Mouse (Mus musculus) neural tube, embryonic 14.5 days (tissue): Measurements from ENCODE around the gene Acss1. TPM values are rescaled to one million over a fixed set of nuclear protein-coding genes. Genes with fewer than 3 reads are reported as not detected.

Source experiments
- ATAC-seq: fragments of 200-750 bp; cut with Nextera tagmentation; 2 replicates; pipeline ENCODE4 v1.8.0; 2017; ENCODE audit warnings: low read depth, mild to moderate bottlenecking, moderate TSS enrichment, moderate library complexity
- H3K27ac ChIP-seq: fragments of 300-500 bp; sonication (generic); 2 replicates; pipeline ENCODE4 v1.5.1; 2014; ENCODE audit warnings: low read depth, mild to moderate bottlenecking, control low read depth, low read length, moderate library complexity, mixed read lengths
- H3K27me3 ChIP-seq: fragments of 300-500 bp; sonication (generic); 2 replicates; pipeline ENCODE4 v1.6.1; 2014; ENCODE audit warnings: low read length; ENCODE audit not compliant: control insufficient read depth, insufficient read depth
- H3K36me3 ChIP-seq: fragments of 300-500 bp; sonication (generic); 2 replicates; pipeline ENCODE4 v1.6.1; 2014; ENCODE audit warnings: low read length, mixed read lengths; ENCODE audit not compliant: control insufficient read depth, insufficient read depth
- H3K4me1 ChIP-seq: fragments of 300-500 bp; sonication (generic); 2 replicates; pipeline ENCODE4 v1.6.1; 2014; ENCODE audit warnings: low read length; ENCODE audit not compliant: control insufficient read depth, insufficient read depth
- H3K4me2 ChIP-seq: fragments of 300-500 bp; sonication (generic); 2 replicates; pipeline ENCODE4 v1.6.1; 2014; ENCODE audit warnings: mild to moderate bottlenecking, low read depth, low read length, control low read depth
- H3K4me3 ChIP-seq: fragments of 300-500 bp; sonication (generic); 2 replicates; pipeline ENCODE4 v1.5.1; 2014; ENCODE audit warnings: low read depth, low read length, control low read depth, mixed read lengths
- H3K9ac ChIP-seq: fragments of 300-500 bp; sonication (generic); replicated peaks from 2 replicates; pipeline ENCODE4 v1.6.1; 2014; ENCODE audit warnings: low read depth, mild to moderate bottlenecking, control low read depth, low read length, mixed read lengths
- H3K9me3 ChIP-seq: fragments of 300-500 bp; sonication (generic); 2 replicates; pipeline ENCODE4 v1.6.1; 2016; ENCODE audit warnings: low read length; ENCODE audit not compliant: control insufficient read depth
- WGBS: fragments of 180-500 bp; shearing (Covaris S2); extraction: QIAGEN DNeasy Blood & Tissue Kit; methylation state at CpG from one replicate; pipeline ENCODE4 v1.1.7; 2014; 5-methylcytosine and 5-hydroxymethylcytosine counted together
- polyA plus RNA-seq: library from polyadenylated mRNA; unstranded; fragments of >200 nt; fragmentation: Nextera tagmentation; extraction: Ambion mirVana; gene quantifications from 2 replicates; pipeline ENCODE4 v1.2.1, GENCODE M21; 2014

The Acss1 gene
- polyA plus RNA-seq, 1 experiment from 2014 or later = 13.0 TPM

GRCm38 (mm10) chr2:150572463-150572862 is 95.8 kb downstream of the Acss1 start:
- no peak for ATAC-seq
- Histone ChIP-seq H3K4me2 (no peak overlapping the region), H3K36me3 (no peaks in the 10 kb centered on the region; the same call in 1 of the 2 replicates), H3K27ac (no peak overlapping the region), H3K9ac (no peak overlapping the region), H3K27me3 (no peaks in the 10 kb centered on the region), H3K4me1 (no peaks in the 10 kb centered on the region), H3K4me3 (no peak overlapping the region), H3K9me3 (no peaks in the 10 kb centered on the region)
- WGBS = 95% methylated on average over 3 of the region's 3 CpGs

- Histone ChIP-seq H3K9me3 (no peaks in the 10 kb centered on the region), H3K27ac (no peak overlapping the region), H3K27me3 (no peaks in the 10 kb centered on the region), H3K4me2 (no peak overlapping the region), H3K9ac (no peak overlapping the region), H3K4me1 (no peaks in the 10 kb centered on the region), H3K36me3 (no peaks in the 10 kb centered on the region), H3K4me3 (no peak overlapping the region)
- WGBS = 93% methylated on average over 2 of the region's 2 CpGs
- ATAC-seq = no peak
Measured at GRCm38 (mm10) chr2:150570761-150571160, 97.5 kb downstream of the Acss1 start.

GRCm38 (mm10) chr2:150569847-150570590 is 98.3 kb downstream of the Acss1 start, which contains the start of gene Cst7:
TSS of gene Cst7 (plus strand) at chr2:150570415.
- H3K4me1 ChIP-seq = no peaks in the 10 kb centered on the region
- 83% methylated on average over 11 of the region's 11 CpGs for WGBS
- ATAC-seq = no peak
- H3K9ac ChIP-seq = no peak within 1 kb of the TSS
- H3K27me3 ChIP-seq = no peaks in the 10 kb centered on the region
- no peak within 1 kb of the TSS for H3K27ac ChIP-seq
- no peak within 1 kb of the TSS for H3K4me2 ChIP-seq
- H3K4me3 ChIP-seq = no peak within 1 kb of the TSS
- H3K9me3 ChIP-seq = no peaks in the 10 kb centered on the region
- no peaks in the 10 kb centered on the region for H3K36me3 ChIP-seq

Other genes with a start within 250 kb of the Acss1 start
- gene Zfp442, start 217.0 kb downstream of the Acss1 start, polyA plus RNA-seq = 8.7 and 9.1 TPM in 2 replicates
- gene Zfp345, start 183.4 kb downstream of the Acss1 start, polyA plus RNA-seq = 0.15 TPM in 1 of 2 replicates, not detected in the other
- gene Cst7, start 98.1 kb downstream of the Acss1 start, polyA plus RNA-seq = 0.82 TPM in 1 of 2 replicates, not detected in the other
- gene Apmap, start 59.9 kb downstream of the Acss1 start, polyA plus RNA-seq = 48.3 and 48.4 TPM in 2 replicates
- 0.06 and 0.07 TPM in 2 replicates for gene Vsx1, start 20.9 kb upstream of the Acss1 start, polyA plus RNA-seq
- gene Entpd6, start 80.5 kb upstream of the Acss1 start, polyA plus RNA-seq = 56.8 and 64.6 TPM in 2 replicates
- 77.7 and 113 TPM in 2 replicates for gene Pygb, start 118.2 kb upstream of the Acss1 start, polyA plus RNA-seq
- gene Abhd12, start 236.2 kb upstream of the Acss1 start, polyA plus RNA-seq = 125 and 135 TPM in 2 replicates
- 11.5 and 15.2 TPM in 2 replicates for gene Gins1, start 236.9 kb upstream of the Acss1 start, polyA plus RNA-seq